9 mouse cellular contexts compared by ENCODE assay signal in genomic region chr19:29418661-29419115, GRCm38 (mm10). TPM values are rescaled to one million over a fixed set of nuclear protein-coding genes. Genes with fewer than 3 reads are reported as not detected.
DNase-seq lines count a peak whose midpoint lies in the region; ATAC-seq lines count a peak whose summit lies in the region.
"Had no signal": no experiment of that assay in that cellular context is flagged by ENCODE, and none has a peak within 500 bp of the region (broad histone marks: within the 10 kb centered on the region; RNA-seq: fewer than 3 reads in every experiment).

No protein-coding gene starts in this region.

- H3K4me2 ChIP-seq in kidney, embryonic 16.5 days (replicated peaks; ENCODE audit: low read depth, low read length), result no peak overlapping the region
- H3K4me2 ChIP-seq: limb, embryonic 13.5 days had no signal

- peaks cover 15% of the 10 kb centered on the region for H3K4me1 ChIP-seq in brown adipose tissue, adult 24 weeks (ENCODE audit: control insufficient read depth, insufficient read depth, insufficient read length, low read length)
- peaks cover 5% of the 10 kb centered on the region; the same call in 1 of the 2 replicates for H3K4me1 ChIP-seq in kidney, embryonic 16.5 days (ENCODE audit: insufficient read depth, low read length)
- H3K4me1 ChIP-seq in megakaryocyte, embryonic 14.5 days, result peaks cover 82% of the 10 kb centered on the region

- H3K27me3 ChIP-seq in kidney, embryonic 16.5 days (ENCODE audit: insufficient read depth, low read length), result no peaks in the 10 kb centered on the region
- no peaks in the 10 kb centered on the region for H3K27me3 ChIP-seq in megakaryocyte, embryonic 14.5 days (replicated peaks)
- H3K27me3 ChIP-seq: limb, embryonic 13.5 days had no signal

- H3K9me3 ChIP-seq in kidney, embryonic 16.5 days (ENCODE audit: low read length), result no peaks in the 10 kb centered on the region
- no peaks in the 10 kb centered on the region for H3K9me3 ChIP-seq in megakaryocyte, embryonic 14.5 days
- H3K9me3 ChIP-seq: limb, embryonic 13.5 days had no signal

- ATAC-seq in kidney, embryonic 16.5 days (ENCODE audit: low FRiP score, low TSS enrichment), result no peak

- H3K27ac ChIP-seq in brown adipose tissue, adult 24 weeks (replicated peaks; ENCODE audit: low read depth, low read length), result peak overlapping the region; percentile 92
- peak overlapping the region; percentile 52; the same call in 1 of the 2 replicates for H3K27ac ChIP-seq in kidney, embryonic 16.5 days (ENCODE audit: low read length)
- H3K27ac ChIP-seq: limb, embryonic 13.5 days had no signal

- H3K4me3 ChIP-seq in brown adipose tissue, adult 24 weeks (ENCODE audit: insufficient read depth, low read depth, low read length), result no peak overlapping the region
- H3K4me3 ChIP-seq in kidney, embryonic 16.5 days (ENCODE audit: low read length), result no peak overlapping the region
- peak overlapping the region; percentile 90 for H3K4me3 ChIP-seq in megakaryocyte, embryonic 14.5 days (replicated peaks)
- H3K4me3 ChIP-seq: limb, embryonic 13.5 days had no signal

- H3K36me3 ChIP-seq in kidney, embryonic 16.5 days (ENCODE audit: insufficient read depth, low read length), result no peaks in the 10 kb centered on the region
- no peaks in the 10 kb centered on the region for H3K36me3 ChIP-seq in megakaryocyte, embryonic 14.5 days (replicated peaks; ENCODE audit: low read length)
- H3K36me3 ChIP-seq: limb, embryonic 13.5 days had no signal

- DNase-seq in CD8-positive naive resting alpha-beta T cell, adult 2 months (ENCODE audit: low read depth in 2 of 2, low spot score in 2 of 2), result peak; percentile 44 to 51
- DNase-seq in cerebellum, adult 11 months, result no peak
- DNase-seq in right cerebral cortex, postnatal 10 days (ENCODE audit: low spot score in 2 of 2), result no peak
- DNase-seq in layer of hippocampus, postnatal 10 days (ENCODE audit: low spot score in 2 of 2), result no peak
- DNase-seq in right cerebral cortex, adult 2 months (ENCODE audit: low spot score in 2 of 2), result no peak

- WGBS in kidney, embryonic 16.5 days, result 25% methylated on average over 9 of the region's 9 CpGs

- no peak overlapping the region for H3K9ac ChIP-seq in kidney, embryonic 16.5 days (replicated peaks; ENCODE audit: low read length)
- H3K9ac ChIP-seq: limb, embryonic 13.5 days had no signal

RNA-seq across cellular contexts. Expression of gene Pdcd1lg2, which starts 8.0 kb away (rescaled TPM):
- not detected in 2 replicates for polyA plus RNA-seq in brown adipose tissue, adult 24 weeks (2012; ENCODE audit: insufficient read depth, insufficient read length, missing spikeins)
- not detected in 2 replicates for polyA plus RNA-seq in kidney, embryonic 16.5 days (2015; fragmentation: Nextera tagmentation; extraction: Ambion mirVana)
- not detected in 2 replicates for polyA plus RNA-seq in megakaryocyte, embryonic 14.5 days (2012; ENCODE audit: insufficient read depth, low replicate concordance)
- total RNA-seq in layer of hippocampus, postnatal 10 days (2021), result under 1 TPM in 1 of 2 experiments, not detected in 1; 0.50 TPM
- polyA plus RNA-seq: limb, embryonic 13.5 days had no signal

RNA-seq across cellular contexts. Expression of gene Cd274, which starts 51.4 kb away (rescaled TPM):
- 52.6 and 58.2 TPM in 2 replicates for polyA plus RNA-seq in brown adipose tissue, adult 24 weeks (2012; ENCODE audit: insufficient read depth, insufficient read length, missing spikeins)
- polyA plus RNA-seq in kidney, embryonic 16.5 days (2015; fragmentation: Nextera tagmentation; extraction: Ambion mirVana), result 0.28 and 0.30 TPM in 2 replicates
- polyA plus RNA-seq in megakaryocyte, embryonic 14.5 days (2012; ENCODE audit: insufficient read depth, low replicate concordance), result 1.5 TPM in 1 of 2 replicates, not detected in the other
- 1 to 10 TPM; 1.1 to 1.6 TPM for total RNA-seq in layer of hippocampus, postnatal 10 days (2021)

RNA-seq across cellular contexts. Expression of gene Plgrkt, which starts 51.5 kb away (rescaled TPM):
- 118 and 119 TPM in 2 replicates for polyA plus RNA-seq in brown adipose tissue, adult 24 weeks (2012; ENCODE audit: insufficient read depth, insufficient read length, missing spikeins)
- polyA plus RNA-seq in kidney, embryonic 16.5 days (2015; fragmentation: Nextera tagmentation; extraction: Ambion mirVana), result 48.6 and 49.1 TPM in 2 replicates
- polyA plus RNA-seq in megakaryocyte, embryonic 14.5 days (2012; ENCODE audit: insufficient read depth, low replicate concordance), result 39.0 and 52.8 TPM in 2 replicates
- 10 to 100 TPM; 33.3 to 33.9 TPM for total RNA-seq in layer of hippocampus, postnatal 10 days (2021)

Comparison
In these comparisons a context has a peak if more than half of its experiments do, and no peak if none do; other contexts are left out.
1. DNase-seq: peak in CD8-positive naive resting alpha-beta T cell, adult 2 months (2 of 2); none in cerebellum, adult 11 months (single experiment), right cerebral cortex, postnatal 10 days (0 of 2), layer of hippocampus, postnatal 10 days (0 of 2) and right cerebral cortex, adult 2 months (0 of 2).
2. RNA of gene Cd274, which starts 51.4 kb away (polyA plus RNA-seq): 52.6 to 58.2 TPM in brown adipose tissue, adult 24 weeks; 1.5 TPM in megakaryocyte, embryonic 14.5 days and 0.28 to 0.30 TPM in kidney, embryonic 16.5 days; every median in the first group is over 10 times any median in the second.